Mouse (Mus musculus) liver, embryonic 15.5 days (tissue): ENCODE results near the gene Afmid. TPM values are rescaled to one million over a fixed set of nuclear protein-coding genes. Genes with fewer than 3 reads are reported as not detected.

Experiments
- ATAC-seq: fragments of 200-750 bp; cut with Nextera tagmentation; 2 replicates; pipeline ENCODE4 v1.8.0; 2017; ENCODE audit warnings: moderate number of reproducible peaks, mild to moderate bottlenecking, moderate library complexity; ENCODE audit not compliant: insufficient read depth
- H3K27ac ChIP-seq: fragments of 300-500 bp; sonication (generic); replicated peaks from 2 replicates; pipeline ENCODE4 v1.5.1; 2015; ENCODE audit warnings: mild to moderate bottlenecking, inconsistent platforms
- H3K27me3 ChIP-seq: fragments of 300-500 bp; sonication (generic); 2 replicates; pipeline ENCODE4 v1.6.1; 2015; ENCODE audit warnings: mild to moderate bottlenecking, inconsistent platforms
- H3K36me3 ChIP-seq: fragments of 300-500 bp; sonication (generic); replicated peaks from 2 replicates; pipeline ENCODE4 v1.6.1; 2015; ENCODE audit warnings: moderate library complexity, mild to moderate bottlenecking, inconsistent platforms
- H3K4me1 ChIP-seq: fragments of 300-500 bp; sonication (generic); replicated peaks from 2 replicates; pipeline ENCODE4 v1.6.1; 2015; ENCODE audit warnings: inconsistent platforms
- H3K4me2 ChIP-seq: fragments of 300-500 bp; sonication (generic); 2 replicates; pipeline ENCODE4 v1.6.1; 2015; ENCODE audit warnings: moderate library complexity, mild to moderate bottlenecking, inconsistent platforms
- H3K4me3 ChIP-seq: fragments of 300-500 bp; sonication (generic); replicated peaks from 2 replicates; pipeline ENCODE4 v1.5.1; 2015; ENCODE audit warnings: mild to moderate bottlenecking, inconsistent platforms
- H3K9ac ChIP-seq: fragments of 300-500 bp; sonication (generic); 2 replicates; pipeline ENCODE4 v1.6.1; 2015; ENCODE audit warnings: moderate library complexity, mild to moderate bottlenecking, inconsistent platforms
- H3K9me3 ChIP-seq: fragments of 300-500 bp; sonication (generic); replicated peaks from 2 replicates; pipeline ENCODE4 v1.6.1; 2016; ENCODE audit warnings: inconsistent platforms
- WGBS: fragments of 180-500 bp; shearing (Covaris S2); methylation state at CpG from one replicate; pipeline ENCODE4 v1.1.7; 2015; ENCODE audit warnings: mixed read lengths; ENCODE audit not compliant: insufficient replicate concordance; 5-methylcytosine and 5-hydroxymethylcytosine counted together
- polyA plus RNA-seq: library from polyadenylated mRNA; unstranded; fragments of >200 nt; fragmentation: Nextera tagmentation; extraction: Ambion mirVana; gene quantifications from 2 replicates; pipeline ENCODE4 v1.2.1, GENCODE M21; 2015

Gene Afmid
- polyA plus RNA-seq, 1 experiment from 2014 or later, result 11.8 TPM

DNA sequence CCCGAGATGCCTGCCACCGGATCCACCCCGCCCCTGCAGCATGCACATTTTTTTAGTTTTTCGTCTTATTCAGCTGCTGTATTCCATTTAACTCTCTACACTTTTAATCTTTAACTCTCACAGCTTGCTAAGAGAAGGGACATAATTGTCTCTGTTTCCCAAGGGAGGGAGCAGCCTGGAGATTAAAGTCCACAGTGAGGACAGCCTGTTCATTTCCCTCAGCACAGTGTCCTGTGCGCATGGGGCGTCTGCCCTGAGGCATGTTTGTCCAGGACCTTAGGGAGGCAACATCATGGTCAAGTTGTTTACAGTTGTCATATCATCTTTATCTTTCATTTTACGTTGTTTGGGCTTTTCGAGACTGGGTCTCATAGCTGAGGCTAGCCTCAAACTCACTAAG is 8.4 kb downstream of the Afmid start:
- H3K4me2 ChIP-seq, result no peak overlapping the region
- H3K9ac ChIP-seq, result no peak overlapping the region
- no peaks in the 10 kb centered on the region for H3K27me3 ChIP-seq
- H3K36me3 ChIP-seq, result no peaks in the 10 kb centered on the region
- peak overlapping the region; percentile 68 for H3K27ac ChIP-seq
- peaks cover 96% of the 10 kb centered on the region for H3K4me1 ChIP-seq
- ATAC-seq, result no peak
- no peaks in the 10 kb centered on the region for H3K9me3 ChIP-seq
- no peak overlapping the region for H3K4me3 ChIP-seq
- WGBS, result 78% methylated on average over 8 of the region's 8 CpGs

DNA sequence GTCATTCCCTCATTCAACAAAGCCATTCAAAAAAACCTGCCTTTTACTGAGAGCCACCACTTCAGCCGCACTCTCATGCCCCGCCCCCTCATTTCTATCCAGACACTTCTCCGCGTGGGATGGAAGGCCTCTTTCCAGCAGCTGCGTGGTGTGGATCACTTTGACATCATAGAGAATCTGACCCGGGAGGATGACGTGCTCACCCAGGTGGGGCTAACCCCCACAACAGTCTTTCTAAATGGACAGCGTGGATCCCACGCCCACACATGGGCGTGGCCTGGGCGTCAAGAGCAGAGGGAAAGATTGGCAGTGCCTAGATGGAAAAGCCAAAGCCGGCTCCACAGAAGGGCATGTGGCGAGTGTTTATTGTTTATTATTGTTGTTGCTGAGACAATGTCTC is 10.6 kb downstream of the Afmid start:
- H3K4me3 ChIP-seq, result peak overlapping the region; percentile 29; the same call in 1 of the 2 replicates
- H3K27me3 ChIP-seq, result no peaks in the 10 kb centered on the region
- ATAC-seq, result no peak
- H3K9ac ChIP-seq, result no peak overlapping the region
- peaks cover 96% of the 10 kb centered on the region for H3K4me1 ChIP-seq
- peak overlapping the region; percentile 90 for H3K27ac ChIP-seq
- H3K4me2 ChIP-seq, result peak overlapping the region; percentile 58
- H3K9me3 ChIP-seq, result no peaks in the 10 kb centered on the region
- no peaks in the 10 kb centered on the region for H3K36me3 ChIP-seq
- WGBS, result 24% methylated on average over 13 of the region's 13 CpGs

DNA sequence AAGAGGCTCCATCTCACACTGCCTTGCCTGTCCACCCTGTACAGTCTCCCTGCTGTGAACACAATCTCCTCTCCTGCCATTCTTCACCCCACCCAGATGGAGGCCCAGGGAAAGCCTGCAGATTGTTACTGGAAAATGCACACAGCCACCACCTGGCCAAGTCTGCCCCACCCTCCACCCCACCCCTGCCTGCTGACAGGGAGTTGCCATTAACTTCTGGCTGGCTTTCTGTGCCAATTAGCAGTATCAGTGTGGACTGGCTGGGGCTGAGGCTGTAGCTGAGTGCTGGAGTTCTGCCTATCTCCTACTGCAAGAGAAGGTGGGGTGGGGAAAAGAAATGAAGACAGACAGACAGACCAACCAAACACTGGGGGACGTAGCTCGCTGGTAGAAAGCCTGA is 12.8 kb downstream of the Afmid start:
- WGBS, result 15% methylated on average over 2 of the region's 2 CpGs
- peak; percentile 96 for ATAC-seq
- H3K9ac ChIP-seq, result peak overlapping the region; percentile 38; the same call in 1 of the 2 replicates
- H3K27ac ChIP-seq, result peak overlapping the region; percentile 90
- H3K4me1 ChIP-seq, result peaks cover 87% of the 10 kb centered on the region
- 0 out of 2 replicates have a peak overlapping the region, but pooled peaks have one; percentile 6 for H3K4me3 ChIP-seq
- H3K4me2 ChIP-seq, result peak overlapping the region; percentile 57
- no peaks in the 10 kb centered on the region for H3K36me3 ChIP-seq
- no peaks in the 10 kb centered on the region for H3K27me3 ChIP-seq
- no peaks in the 10 kb centered on the region for H3K9me3 ChIP-seq

DNA sequence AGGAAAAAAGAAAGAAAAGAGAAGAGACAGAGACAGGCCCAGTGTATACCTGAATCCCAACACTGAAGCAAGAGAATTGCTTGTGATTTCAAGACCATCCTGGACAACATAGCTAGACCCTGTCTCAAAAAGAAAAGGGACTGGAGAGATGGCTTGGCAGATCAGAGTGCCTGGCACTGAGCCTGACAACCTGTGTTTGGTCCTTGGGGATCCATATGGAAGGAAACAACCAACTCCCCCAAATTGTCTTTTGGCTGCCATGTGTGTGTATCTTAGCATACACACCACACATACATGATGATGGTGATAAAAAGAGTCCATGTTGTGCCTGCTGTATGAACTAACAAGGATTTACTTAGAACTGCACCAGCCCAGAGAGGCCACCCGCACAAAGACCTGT is 13.3 kb downstream of the Afmid start:
- H3K9me3 ChIP-seq, result no peaks in the 10 kb centered on the region
- peak overlapping the region; percentile 90 for H3K27ac ChIP-seq
- H3K9ac ChIP-seq, result peak overlapping the region; percentile 38
- peaks cover 83% of the 10 kb centered on the region for H3K4me1 ChIP-seq
- H3K27me3 ChIP-seq, result no peaks in the 10 kb centered on the region
- H3K4me2 ChIP-seq, result peak overlapping the region; percentile 57
- H3K4me3 ChIP-seq, result no peak overlapping the region
- H3K36me3 ChIP-seq, result no peaks in the 10 kb centered on the region
- WGBS, result 34% methylated on average over 1 of the region's 1 CpGs
- peak; percentile 11; the same call in 1 of the 2 replicates for ATAC-seq

DNA sequence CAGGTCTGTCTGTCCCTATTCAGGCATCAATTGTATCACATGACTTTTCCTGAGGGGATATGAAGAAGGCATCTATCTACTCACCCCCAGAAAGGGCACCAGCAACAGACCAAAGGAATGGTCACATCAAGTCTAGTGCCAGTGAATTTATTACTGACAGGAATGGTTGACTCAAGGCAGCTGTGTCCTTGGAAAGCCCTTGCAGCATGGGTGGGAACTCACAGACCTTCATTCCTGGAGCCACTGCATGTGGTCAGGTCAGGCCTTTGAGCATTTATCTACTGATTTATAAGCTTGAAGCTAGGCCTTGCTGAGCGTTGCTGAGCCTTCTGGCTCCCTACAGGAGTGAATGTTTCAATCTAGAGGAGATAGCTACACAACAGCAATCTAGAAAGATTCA is 15.2 kb downstream of the Afmid start:
- WGBS, result 55% methylated on average over 1 of the region's 1 CpGs
- Histone ChIP-seq H3K27ac (peak overlapping the region; percentile 90), H3K4me1 (peaks cover 78% of the 10 kb centered on the region), H3K27me3 (no peaks in the 10 kb centered on the region), H3K4me2 (no peak overlapping the region; the same call in 1 of the 2 replicates), H3K4me3 (no peak overlapping the region), H3K9ac (no peak overlapping the region; the same call in 1 of the 2 replicates), H3K36me3 (no peaks in the 10 kb centered on the region), H3K9me3 (no peaks in the 10 kb centered on the region)
- no peak for ATAC-seq

DNA sequence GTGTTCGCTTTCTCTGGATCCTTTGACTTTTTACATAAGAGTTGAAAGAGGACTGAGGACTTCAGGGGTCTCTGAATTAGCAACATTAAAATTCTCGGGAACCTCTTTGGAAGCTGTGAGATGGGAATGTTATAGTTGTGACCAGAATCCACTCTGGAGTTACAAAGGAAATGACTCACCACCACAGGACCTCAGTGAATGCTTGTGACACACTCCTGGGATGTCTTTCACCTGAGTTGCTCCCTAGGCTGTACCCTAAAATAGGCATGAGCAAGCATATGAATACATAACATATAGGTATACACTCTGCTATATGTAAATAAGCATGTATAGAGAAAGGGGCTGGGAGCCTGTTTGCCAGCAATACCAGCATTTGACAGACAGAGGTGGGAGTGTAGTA is 17.7 kb downstream of the Afmid start:
- Histone ChIP-seq H3K4me2 (no peak overlapping the region), H3K4me3 (no peak overlapping the region), H3K4me1 (peaks cover 78% of the 10 kb centered on the region), H3K9ac (no peak overlapping the region), H3K36me3 (no peaks in the 10 kb centered on the region), H3K9me3 (no peaks in the 10 kb centered on the region), H3K27ac (0 out of 2 replicates have a peak overlapping the region, but pooled peaks have one; percentile 4), H3K27me3 (no peaks in the 10 kb centered on the region)
- WGBS, result 64% methylated on average over 2 of the region's 2 CpGs
- no peak for ATAC-seq

DNA sequence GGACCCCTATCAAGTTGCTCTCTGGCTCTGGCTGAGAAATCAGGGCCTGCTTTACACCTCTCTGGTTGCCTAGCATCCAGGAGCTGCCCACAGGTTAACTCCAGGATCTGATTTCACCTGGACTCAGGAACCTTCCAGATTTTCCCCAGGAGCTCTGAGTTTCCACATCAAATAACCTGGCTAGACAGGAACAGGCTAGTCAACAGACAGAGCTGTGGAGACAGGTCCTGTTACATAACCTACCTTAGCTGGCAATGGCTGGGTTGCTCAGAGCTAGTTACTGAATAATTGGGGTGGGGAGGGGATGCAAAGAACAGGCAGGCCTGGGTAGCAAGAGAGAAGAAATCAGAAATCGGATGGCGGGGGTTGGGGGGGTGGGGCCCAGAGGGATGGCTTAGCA is 19.3 kb downstream of the Afmid start:
- no peak overlapping the region for H3K4me2 ChIP-seq
- ATAC-seq, result no peak
- no peaks in the 10 kb centered on the region for H3K9me3 ChIP-seq
- 62% methylated on average over 2 of the region's 2 CpGs for WGBS
- no peaks in the 10 kb centered on the region for H3K36me3 ChIP-seq
- H3K27me3 ChIP-seq, result no peaks in the 10 kb centered on the region
- peaks cover 67% of the 10 kb centered on the region for H3K4me1 ChIP-seq
- H3K4me3 ChIP-seq, result no peak overlapping the region
- no peak overlapping the region for H3K9ac ChIP-seq
- peak overlapping the region; percentile 70 for H3K27ac ChIP-seq

DNA sequence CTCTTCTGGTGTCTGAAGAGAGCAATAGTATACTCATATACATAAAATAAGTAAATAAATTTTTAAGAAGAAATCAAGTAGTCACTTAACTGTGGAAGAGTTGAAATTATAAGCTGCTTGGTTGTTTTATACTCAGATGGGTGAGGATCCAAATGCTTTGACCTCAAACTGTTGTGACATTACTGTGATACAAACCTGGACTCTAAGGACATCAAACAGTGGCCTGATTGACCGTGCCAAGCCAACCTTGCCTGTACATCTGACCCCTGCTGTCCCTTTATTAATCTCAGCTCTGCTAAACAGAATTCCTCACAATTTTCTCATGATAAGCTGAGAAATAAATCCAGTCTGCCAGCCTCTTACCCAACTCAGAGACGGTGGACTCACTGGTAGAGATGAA is 19.9 kb downstream of the Afmid start:
- Histone ChIP-seq H3K4me1 (peaks cover 67% of the 10 kb centered on the region), H3K4me3 (no peak overlapping the region), H3K36me3 (peaks cover 5% of the 10 kb centered on the region; the same call in 1 of the 2 replicates), H3K27me3 (no peaks in the 10 kb centered on the region), H3K9ac (no peak overlapping the region), H3K9me3 (no peaks in the 10 kb centered on the region), H3K27ac (peak overlapping the region; percentile 70), H3K4me2 (no peak overlapping the region)
- WGBS, result 63% methylated on average over 2 of the region's 2 CpGs
- no peak for ATAC-seq

DNA sequence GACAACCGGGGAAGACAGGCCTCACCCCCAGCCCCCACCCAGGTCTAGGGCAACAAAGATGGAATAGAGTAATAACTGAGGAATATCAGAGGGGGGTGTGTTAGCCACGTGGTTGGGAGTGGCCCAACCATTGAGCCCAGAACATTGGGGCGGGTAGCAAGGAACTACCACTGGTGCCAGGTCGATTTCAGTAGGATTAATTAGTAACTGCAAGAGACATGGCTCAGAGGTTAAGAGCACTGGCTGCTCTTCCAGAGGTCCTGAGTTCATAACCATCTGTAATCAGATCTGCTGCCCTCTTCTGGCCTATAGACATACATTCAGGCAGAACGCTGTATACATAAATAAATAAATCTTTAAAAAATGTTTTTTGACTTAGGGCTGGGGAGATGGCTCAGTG is 20.9 kb downstream of the Afmid start:
- no peaks in the 10 kb centered on the region for H3K27me3 ChIP-seq
- peak overlapping the region; percentile 92 for H3K27ac ChIP-seq
- ATAC-seq, result peak; percentile 10; the same call in 1 of the 2 replicates
- peaks cover 14% of the 10 kb centered on the region for H3K36me3 ChIP-seq
- no peak overlapping the region for H3K4me2 ChIP-seq
- no peak overlapping the region for H3K9ac ChIP-seq
- no peaks in the 10 kb centered on the region for H3K9me3 ChIP-seq
- H3K4me1 ChIP-seq, result peaks cover 64% of the 10 kb centered on the region
- no peak overlapping the region for H3K4me3 ChIP-seq
- WGBS, result 38% methylated on average over 5 of the region's 5 CpGs

DNA sequence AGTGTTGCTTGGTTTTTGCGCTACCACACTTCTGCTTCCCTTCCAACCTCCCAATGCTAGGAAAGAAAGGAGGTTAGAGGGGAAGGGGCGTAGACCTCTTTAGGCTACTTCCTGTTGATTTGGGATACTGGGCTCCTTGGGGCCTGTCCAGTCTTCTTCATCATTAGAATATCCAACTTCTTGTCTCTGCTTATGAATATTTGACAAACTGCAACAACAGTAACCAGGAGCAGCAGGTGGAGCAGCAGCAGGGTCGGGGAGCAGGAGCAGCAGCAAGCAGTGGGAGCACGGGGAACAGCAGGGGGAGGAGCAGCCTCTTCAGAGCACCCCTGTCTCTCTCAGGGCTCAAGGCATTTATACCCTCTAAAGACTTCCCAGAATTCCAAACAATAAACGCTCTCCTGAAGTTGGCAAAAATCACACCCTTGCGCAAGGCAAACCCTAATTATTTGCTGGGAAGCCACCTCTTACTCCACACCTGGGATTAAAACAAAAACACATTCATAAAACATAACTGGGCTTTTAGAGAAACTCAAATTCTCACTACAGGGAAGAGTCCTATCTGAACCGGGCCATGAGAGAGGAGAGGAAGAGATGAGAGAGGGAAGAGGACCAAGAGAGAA is 22.0 kb downstream of the Afmid start:
- Histone ChIP-seq H3K27ac (peak overlapping the region; percentile 92), H3K27me3 (no peaks in the 10 kb centered on the region), H3K9me3 (no peaks in the 10 kb centered on the region), H3K4me2 (peak overlapping the region; percentile 90), H3K9ac (peak overlapping the region; percentile 89), H3K4me3 (peak overlapping the region; percentile 77), H3K36me3 (peaks cover 25% of the 10 kb centered on the region), H3K4me1 (peaks cover 66% of the 10 kb centered on the region)
- 61% methylated on average over 7 of the region's 7 CpGs for WGBS
- no peak for ATAC-seq

DNA sequence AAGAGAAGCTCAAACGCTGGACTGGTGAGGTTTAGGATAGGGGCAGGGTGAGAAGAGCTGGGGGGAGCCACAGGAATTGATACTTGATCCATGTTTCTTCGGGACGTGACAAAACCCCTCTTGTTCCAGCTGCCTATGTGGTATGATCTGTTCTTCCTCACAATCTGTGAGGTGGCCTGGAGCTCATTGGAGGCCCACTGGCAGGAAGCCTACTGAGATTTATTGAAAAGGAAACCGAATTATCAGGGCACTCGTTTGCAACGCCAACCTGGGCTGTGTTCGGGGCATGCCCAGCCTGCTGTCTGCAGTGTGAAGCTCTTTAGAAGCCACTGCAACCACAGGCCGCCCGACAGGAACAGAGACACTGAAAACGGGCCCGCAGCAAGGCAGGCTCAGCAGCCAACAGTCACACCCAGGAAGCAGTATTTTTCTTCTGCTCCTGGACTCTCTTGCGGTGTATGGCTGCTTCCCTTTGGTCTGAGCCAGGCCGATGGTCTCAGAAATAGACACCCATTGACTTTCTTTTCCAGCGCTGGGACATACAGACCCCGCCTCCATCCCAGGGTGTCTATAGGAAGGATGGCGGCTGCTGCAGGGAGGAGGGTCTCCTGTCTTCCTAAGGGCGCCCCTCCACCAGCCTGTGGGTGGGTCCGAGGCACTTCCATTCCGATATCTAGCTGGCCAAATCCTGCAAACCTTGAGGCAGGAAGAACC is 22.7 kb downstream of the Afmid start:
- Histone ChIP-seq H3K4me1 (peaks cover 73% of the 10 kb centered on the region), H3K9ac (peak overlapping the region; percentile 89), H3K36me3 (peaks cover 32% of the 10 kb centered on the region), H3K9me3 (no peaks in the 10 kb centered on the region), H3K27me3 (no peaks in the 10 kb centered on the region), H3K27ac (peak overlapping the region; percentile 92), H3K4me3 (peak overlapping the region; percentile 77), H3K4me2 (peak overlapping the region; percentile 90)
- 6% methylated on average over 19 of the region's 19 CpGs for WGBS
- ATAC-seq, result peak; percentile 36
